Mouse (Mus musculus) heart, postnatal 14 days (tissue): ENCODE data around the gene Sdhb. TPM values are rescaled to one million over a fixed set of nuclear protein-coding genes. Genes with fewer than 3 reads are reported as not detected.

Source experiments
- DNase-seq, 2 experiments: peaks; one replicate each; pipeline ENCODE4 v3.0.0; 2021 to 2022
- intact Hi-C: fragments of 180-260 bp; cut with DNase I; formaldehyde crosslinking; loops from one replicate; pipeline ENCODE4 v1.15.1; 2025
- total RNA-seq, 2 experiments: library from RNA; stranded (reverse); gene quantifications; 2 replicates each; pipeline ENCODE4 v1.2.3; 2021

Gene Sdhb
- total RNA-seq, 2 experiments from 2014 or later = 916 to 936 TPM

DNA sequence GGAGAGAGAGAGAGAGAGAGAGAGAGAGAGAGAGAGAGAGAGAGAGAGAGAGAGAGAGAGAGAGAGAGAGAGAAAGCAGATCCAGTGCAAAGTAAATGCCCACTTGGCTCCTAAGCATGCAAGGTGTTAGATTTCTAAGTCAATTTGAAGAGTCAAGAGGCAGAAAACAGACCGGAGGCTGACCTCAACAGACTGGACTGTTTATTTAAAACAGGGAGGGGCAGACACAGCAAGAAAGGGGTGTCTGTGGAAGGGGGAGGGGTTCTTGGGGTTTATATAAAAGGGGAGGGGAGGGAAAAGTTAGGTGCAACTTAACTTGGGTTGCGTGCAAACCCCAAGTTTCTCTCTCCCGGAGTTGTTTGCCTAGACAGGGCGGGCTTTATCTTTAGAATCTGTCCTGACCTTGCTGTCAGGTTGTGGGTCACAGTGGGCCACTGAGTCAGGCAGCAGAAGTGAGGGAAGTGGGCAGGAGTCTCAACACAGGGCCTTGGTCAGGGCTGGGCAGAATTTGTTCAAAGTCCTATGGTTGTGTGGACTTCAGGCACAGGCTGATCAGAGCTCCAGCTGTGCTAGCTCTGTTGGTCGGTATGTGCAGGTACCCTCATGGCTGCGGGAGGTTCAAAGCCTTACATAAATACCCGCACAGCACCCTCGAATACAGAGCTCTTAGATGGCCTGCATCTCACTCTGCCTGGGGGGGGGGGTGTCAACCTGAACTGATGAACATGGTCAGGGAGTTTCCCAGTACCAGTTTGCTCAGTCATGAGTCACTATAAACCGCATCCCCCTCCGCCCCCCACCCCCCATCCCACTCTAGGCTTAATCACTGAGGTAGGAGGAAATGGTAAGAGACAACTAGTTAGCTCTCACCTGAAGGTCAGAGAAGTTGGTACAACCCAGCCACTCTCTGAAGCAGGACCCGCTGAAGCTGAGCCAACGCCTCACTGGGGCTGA, 13.2 kb upstream of the Sdhb start:
- intact Hi-C loops = no loop called here
- DNase-seq = no peak

DNA sequence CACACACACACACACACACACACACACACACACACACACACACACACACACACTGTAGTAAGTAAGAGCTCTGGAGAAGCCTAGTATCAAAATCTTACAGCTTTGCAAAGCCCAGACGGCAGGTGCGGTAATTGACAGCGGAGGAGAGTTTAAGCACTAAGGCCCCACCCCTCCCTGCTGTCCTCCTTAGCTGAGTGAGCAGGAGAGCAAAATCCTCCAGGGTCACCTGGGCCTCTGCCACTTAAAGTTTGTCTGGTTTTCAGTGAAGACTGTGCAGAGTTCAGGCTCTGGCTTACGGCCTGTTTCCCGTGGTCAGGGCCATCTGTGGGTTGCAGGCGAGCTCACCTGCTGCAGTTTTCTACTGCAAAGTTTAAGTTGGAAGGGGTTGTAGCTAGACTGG, 12.5 kb upstream of the Sdhb start:
- intact Hi-C loops = no loop called here

DNA sequence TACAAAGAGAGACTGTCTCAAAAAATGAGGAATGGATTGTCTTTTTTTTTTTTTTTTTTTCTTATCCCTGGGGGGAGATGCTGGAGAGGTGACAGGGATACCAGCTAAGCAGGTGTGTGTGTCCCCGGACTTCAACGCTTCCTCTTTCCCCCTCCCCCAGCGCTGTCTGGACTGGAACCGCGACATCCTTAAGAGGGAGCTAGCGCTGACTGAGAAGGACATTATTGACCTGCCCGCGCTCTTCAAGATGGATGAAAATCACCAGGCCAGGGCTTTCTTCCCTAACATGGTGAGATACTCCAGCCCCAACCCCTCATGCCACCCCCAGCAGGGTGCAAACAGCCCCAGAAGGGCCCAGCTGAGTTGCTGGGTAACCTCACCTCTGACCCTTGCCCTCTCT, 12.0 kb upstream of the Sdhb start:
- intact Hi-C loops = no loop called here
- DNase-seq = no peak

More for the DNA sequence above, 12.5 kb upstream of the Sdhb start:
- no peak for DNase-seq

DNA sequence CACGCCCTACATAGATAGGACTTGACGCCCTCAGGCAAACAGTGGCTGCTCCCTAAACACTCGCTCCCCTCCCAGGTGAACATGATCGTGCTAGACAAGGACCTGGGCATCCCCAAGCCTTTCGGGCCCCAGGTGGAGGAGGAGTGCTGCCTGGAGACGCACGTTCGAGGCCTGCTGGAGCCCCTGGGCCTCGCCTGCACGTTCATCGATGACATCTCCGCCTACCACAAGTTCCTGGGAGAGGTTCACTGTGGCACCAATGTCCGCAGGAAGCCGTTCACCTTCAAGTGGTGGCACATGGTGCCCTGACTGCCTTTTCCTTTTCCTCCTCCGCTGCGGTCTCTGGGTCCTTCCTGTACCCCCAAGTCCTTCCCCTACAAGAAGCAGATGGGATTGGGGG, 11.4 kb upstream of the Sdhb start:
- intact Hi-C loops = no loop called here
- no peak for DNase-seq

DNA sequence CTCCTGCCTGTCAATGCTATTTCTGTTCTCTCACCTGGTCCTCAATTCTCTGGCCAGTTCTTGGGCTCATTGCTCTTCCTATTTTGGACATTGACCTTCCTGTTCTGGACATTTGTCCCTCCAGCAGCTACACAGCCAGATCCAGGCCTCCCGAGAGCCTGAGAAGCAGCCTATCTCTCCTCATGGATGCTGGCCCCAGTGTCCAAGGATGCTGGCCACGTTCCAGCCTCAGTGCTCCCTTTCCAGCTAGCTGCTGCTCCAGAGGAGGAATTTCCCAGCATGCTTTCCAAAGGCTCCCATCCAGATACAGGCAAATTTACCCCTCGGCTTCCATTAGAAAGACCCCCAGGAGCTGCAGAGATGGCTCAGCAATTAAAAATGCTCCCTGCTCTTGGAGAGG, 10.4 kb upstream of the Sdhb start:
- intact Hi-C loops = no loop called here
- DNase-seq = peak; percentile 72 to 75

DNA sequence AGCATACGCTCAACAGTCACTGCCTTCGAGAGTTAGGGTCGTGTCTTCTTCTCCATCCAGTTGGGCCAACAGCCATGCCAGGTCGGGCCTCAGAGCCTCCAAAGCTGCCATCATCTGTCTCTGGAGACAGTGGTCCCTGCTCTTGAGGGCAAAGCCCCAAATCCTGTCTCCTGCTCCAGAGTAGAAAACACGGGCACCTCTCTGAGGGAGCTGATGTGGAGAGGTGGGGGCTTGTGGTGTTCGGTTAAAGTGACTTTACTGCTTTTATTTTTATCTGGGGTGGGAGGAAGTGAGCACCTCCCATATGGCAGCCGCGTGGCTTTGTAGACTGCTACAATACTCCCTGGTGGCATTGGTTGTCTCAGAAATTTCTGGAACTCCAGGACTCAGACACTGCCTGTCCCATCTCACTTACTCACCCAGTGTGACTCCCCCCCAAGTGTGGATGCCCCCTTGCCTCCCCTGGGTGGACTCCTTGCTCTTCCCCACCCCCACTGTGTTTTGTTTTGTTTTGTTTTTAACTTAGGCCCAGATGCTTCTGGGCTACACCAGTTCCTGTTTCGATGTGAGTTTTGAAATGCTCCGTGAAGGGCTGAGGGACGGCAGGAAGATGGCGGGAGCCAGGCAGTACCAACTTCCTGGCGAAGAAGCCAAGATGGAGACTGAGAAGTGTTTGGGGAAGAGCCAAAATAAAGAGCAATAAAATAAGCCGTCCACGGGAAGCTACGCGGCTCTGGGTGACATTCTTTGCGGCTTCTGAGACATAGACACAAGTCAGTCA, 9.0 kb upstream of the Sdhb start:
- DNase-seq = no peak
- intact Hi-C loops = no loop called here

DNA sequence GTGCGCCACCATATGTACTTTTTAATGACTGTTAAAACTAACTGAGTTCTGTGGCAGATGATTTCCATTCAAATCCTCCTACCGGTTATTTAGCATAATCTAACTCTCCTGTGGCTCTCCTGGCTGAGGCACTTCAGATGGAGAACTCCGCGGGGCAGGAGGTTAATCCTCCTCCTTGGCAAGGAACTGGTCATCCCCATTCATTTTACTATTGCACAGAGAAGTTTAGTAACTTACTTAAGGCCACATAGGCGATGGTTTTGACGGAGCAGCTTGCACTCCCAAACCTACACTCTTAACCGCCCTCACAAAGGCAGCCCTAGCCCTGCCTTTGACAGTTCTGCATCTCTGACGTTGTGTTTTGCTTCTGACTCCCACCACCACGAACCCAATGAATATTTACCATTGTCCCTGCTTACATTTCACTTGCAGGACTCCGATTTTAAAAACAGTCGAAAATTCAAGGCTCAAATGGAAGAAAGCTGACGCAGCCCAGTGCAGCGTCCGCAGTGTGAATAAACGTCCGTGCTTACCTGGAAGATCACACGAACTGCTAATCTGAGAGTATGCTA, 3.8 kb upstream of the Sdhb start:
- intact Hi-C loops = loop anchor here (2.0 to 5.0 kb wide), 4 partner anchors 50 to 232 kb away; partner anchors contain the start of genes Padi2 and Padi3
- DNase-seq = no peak

DNA sequence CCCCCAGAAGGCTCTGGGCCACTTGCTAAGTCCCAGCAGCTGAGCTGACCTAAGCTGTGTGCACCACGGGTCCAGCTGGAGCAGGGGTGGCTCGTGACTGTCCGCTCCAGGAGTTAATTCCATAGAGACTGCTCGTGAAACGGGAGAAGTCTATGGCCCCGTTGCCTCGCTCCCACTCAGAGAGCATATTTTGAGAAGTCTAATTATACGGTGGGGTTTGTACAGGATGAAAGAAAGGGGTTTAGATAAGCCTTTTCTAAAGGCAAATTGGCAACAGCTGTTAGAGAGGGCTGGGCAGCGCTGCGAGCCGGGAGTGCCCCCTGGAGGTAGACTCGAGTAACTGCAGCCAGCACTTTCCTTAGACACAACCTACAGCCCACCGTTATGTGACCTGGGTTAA, 3.3 kb upstream of the Sdhb start:
- intact Hi-C loops = loop anchor here (1.0 to 5.0 kb wide), 5 partner anchors 50 to 233 kb away; partner anchors contain the start of genes Padi2 and Padi3
- peak; percentile 83 to 84 for DNase-seq

DNA sequence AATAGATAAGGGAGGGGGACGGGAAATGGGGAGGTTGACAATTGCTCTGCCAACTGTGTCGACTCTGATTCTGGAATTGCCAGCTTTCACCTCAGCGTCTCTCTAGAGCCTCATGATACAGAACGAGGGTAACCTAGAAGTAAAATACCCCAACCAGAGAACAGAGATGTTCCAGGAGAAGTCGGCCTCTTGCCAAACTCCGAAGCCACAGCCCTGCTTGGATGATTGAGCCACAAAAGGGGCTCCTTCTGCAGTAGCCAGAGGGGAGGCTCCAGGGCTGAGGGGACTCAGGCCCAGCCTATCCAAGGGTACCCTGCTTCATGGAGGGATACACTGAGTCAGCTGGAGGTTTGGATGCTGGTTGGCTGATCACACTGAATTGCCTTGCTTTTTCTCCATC, 2.7 kb upstream of the Sdhb start:
- intact Hi-C loops = loop anchor here (1.0 to 5.0 kb wide), 4 partner anchors 51 to 196 kb away; partner anchors contain the start of genes Padi2 and Padi3
- DNase-seq = no peak

DNA sequence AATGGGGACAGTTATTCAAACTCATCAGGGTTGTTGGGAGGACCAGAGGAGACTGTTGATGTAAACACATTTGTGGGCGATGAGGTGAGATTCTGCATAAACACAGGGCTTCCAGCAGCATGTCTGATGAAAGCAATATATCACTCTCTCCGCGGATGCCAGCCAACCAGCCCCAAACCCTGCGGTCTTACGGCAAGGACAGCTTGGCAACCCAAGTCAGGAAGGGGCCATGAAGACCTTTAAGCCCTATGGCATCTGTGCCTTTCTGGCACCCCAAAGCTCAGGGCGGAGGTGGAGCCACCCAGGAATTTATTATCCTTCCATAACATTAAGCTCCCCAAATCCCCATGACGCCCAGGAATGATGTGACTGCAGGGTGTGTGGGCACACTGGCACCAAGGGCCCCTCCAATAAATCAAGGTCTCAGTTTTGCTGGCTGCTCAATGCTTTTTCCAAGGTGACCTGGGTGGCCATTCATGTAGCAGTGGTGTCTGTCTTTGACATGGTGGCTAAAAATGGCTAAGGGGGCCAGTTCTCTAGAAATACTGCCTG, 1.8 kb upstream of the Sdhb start:
- intact Hi-C loops = loop anchor here (5.0 kb wide), 3 partner anchors 52 to 197 kb away; partner anchors contain the start of genes Padi2 and Padi3
- DNase-seq = no peak

DNA sequence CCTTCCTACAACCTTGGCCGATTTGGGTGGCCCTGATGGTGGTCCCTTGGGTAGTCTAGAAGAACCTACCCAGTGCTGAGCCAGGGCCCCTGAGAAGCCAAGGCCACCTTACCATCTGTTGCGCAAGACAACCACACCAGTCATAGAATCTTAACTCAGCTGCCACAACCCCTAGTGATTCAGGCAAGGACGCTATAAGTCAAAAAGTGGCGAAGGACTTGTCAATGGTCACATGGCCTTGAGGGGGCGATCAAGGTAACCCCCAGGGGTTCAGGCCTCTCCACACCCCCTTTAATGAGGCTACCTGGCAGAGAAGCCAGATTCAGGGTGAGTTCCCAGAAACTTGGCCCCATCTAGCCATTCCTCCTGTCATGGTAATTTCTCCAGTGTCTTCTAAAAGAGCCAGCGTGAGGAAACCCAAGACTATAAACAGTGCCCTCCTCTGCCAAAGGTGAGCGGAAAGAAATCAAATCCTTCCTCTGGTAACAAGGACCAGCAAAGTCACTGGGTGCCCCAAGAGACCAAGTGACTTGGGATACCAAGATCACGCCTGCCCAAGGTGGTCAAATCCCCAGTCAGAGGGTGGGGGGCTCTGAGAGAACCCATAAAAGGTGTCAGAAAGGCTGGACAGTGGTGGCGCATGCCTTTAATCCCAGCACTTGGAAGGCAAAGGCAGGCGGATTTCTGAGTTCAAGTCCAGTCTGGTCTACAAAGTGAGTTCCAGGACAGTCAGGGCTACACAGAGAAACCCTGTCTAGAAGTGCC, 1.1 kb upstream of the Sdhb start:
- no peak for DNase-seq
- intact Hi-C loops = loop anchor here (5.0 kb wide), 3 partner anchors 53 to 198 kb away; partner anchors contain the start of genes Padi2 and Padi3

DNA sequence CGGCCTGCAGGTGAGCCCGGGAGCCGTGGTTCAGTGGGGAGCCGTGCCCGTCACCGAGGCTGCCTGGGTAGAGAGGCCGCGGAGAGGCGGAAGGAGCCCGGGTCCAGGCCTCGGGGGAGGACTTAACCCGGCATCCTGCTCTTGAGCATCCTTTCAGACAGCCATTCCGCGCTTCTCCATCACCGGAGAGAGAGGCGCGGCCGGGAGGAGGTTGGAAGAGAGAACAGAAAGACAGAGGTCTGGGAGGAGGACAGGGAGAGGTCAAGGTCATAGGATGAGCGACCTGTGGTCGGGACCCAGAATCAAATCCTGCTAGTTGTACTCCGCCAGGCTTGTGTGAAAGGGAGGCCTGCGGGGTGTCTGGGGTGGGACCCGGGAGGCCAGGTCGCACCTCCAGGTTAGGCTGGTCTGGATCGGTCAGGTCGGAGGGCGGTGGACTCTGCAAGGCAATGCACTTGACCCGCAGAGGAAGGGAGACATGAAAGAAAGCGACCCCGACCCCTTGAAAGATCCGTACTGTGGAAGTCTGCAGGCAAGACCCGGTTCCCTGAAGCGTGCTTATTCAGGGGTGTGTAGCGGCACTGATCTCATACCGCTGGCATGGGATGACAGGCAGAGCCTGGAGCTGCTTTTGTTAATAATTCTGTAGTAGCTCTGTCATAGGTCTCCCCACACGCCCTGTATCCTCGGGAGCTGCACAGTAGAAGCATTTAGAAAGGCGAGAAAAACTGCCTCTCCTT, 634 bp downstream of the Sdhb start:
- intact Hi-C loops = no loop called here
- no peak for DNase-seq

DNA sequence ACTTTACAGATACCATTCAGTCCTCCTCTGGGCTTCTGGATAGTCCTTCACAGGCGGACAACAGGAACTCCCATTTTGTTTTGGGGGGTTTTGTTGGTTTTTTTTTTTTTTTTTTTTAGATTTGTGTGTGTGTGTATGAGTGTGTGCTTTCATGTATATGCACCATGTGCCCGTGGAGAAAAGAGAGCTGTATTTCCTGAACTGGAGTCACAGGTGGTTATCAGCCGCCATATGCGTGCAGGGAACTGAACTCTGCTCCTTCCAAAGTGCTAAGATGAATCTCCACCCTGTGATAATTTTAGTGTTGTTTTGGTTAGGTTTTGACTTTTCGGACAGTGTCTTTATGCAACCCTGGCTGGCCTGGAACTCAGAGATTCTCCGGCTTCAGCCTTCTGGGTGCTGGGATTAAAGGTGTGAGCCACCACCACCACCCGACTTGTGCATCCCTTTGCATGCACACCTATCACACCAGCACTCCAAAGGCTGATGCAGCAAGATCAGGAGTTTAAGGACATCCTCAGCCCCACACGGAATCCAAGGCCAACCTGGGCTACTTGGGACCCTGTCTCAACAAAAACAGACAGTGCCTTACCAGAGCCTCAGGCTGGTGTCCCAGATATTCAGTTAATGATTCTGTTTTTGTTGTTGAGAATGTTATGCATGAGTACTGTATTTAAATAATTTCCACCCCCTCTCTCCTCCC, 1.4 kb downstream of the Sdhb start:
- intact Hi-C loops = no loop called here
- DNase-seq = no peak

DNA sequence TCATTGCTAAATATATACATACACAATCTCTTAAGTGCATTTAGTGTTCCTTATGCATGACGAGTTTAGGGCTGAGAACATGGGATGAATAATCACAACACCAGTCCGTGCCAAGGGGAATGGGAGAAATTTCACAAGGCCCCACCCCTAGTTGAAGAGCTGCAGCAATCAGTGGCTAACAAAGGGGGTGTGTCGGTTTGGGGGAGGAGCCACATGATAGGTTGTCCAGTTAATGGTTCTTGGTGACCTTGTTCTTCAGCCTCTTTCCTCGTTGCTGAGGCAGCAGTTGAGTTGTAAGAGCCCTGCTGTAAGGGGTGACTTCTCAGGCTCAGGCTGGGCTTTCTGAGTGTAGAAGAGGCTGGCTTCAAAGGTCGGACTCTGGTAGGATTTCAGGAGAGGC, 1.9 kb downstream of the Sdhb start:
- intact Hi-C loops = no loop called here
- DNase-seq = peak; percentile 49 to 59

DNA sequence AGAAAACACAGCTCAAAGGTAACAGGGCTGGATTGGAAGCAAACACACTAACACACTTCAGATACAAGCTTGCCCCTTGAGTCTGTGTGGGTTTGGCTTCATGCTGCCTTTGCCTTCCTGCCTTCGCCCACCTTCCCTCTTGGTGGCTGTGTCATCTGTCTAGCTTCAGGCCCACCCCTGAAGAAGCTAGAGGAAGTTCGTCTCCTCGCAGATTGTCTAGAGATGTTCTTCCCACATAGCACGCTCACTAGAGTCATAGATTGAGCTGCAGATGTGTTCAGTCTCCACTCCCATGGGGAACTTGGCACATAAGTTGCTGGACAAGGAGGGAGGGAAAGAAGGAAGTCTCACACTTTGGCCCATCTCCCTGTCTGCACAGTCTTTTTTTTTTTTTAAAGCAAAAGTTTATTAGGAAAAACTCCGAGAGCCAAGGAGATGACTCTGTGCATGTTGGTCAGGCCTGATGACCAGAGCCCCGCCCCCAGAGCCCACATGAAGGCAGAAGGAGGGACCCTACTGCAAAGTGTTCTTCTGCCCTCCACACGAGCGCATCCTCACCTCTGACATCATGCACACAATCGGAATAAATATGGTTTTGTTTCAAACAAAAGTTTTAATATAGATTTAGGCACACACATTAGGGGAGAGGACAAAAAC, 3.1 kb downstream of the Sdhb start:
- intact Hi-C loops = loop anchor here (1.0 to 2.0 kb wide), 2 partner anchors 23 to 67 kb away; partner anchors contain the start of gene Atp13a2
- no peak for DNase-seq

DNA sequence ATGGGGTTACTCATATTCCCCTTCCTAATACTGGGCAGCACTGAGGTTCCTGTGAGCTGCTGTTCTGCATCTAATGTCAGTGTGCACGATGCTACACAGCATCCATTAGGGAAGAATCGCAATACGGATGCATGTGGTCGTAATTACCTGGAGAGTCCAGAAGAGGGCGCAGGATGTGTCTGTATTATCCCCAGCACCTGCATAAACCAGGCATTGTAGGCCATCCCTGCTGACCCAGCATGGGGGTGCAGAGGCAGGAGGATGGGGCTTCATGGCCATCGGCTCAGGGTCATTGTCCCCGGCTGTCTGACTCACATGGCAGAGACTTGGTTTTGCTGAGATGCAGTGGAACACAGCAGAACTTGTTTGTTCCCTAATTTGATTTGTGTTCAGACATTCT, 3.6 kb downstream of the Sdhb start:
- intact Hi-C loops = loop anchor here (1.0 to 2.0 kb wide), 2 partner anchors 22 to 67 kb away; partner anchors contain the start of gene Atp13a2
- peak; percentile 70 to 79 for DNase-seq

DNA sequence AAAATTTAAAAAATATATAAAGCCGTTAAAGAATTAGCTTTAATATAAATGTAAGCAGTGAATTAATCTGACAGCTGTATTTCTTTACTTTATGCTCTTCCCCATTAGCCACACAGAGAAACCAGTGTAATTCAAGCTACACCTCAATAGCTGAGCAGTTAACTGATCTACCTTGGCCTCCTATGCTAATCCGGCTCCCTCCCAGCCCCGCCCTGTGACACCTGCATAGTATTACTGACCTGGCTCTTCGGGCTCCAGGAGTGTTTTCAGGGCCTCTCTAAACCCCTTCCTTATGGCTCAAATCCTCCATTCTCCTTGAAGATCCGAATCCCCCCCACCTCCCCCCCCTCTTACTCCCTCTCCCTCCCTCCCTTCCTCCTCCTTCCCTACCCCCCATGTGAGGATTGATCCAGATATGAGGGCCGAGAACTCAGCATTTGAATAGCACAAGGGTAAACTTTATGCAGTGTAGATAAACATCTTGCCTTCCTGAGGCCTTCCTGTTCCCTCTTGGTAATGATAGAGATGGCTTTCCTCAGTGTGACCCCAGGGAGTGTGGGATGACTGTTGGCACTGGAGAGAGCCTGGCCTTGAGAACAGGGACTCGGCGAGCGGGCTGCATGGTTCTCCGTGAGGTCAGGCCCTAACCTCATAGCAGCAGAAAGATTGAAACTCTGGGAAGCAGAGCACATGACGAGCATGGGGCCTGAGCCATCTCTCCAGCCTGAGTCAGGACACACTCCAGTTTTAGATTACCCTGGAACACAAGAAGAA, 6.6 kb downstream of the Sdhb start:
- intact Hi-C loops = no loop called here
- DNase-seq = no peak
